Mouse (Mus musculus): ENCODE data around the gene Col4a4.
A peak's percentile ranks its signal among the peaks of the same experiment; 100 is the strongest.

The Col4a4 gene

GRCm38 (mm10) chr1:82586713-82587399 is at the start of gene Col4a4, which contains the start of gene Col4a3:
TSS of gene Col4a4 (minus strand) at chr1:82586849.
TSS of gene Col4a3 (plus strand) at chr1:82586921.
- DNase-seq = peak; percentile 86

GRCm38 (mm10) chr1:82636321-82636720 is 49.7 kb upstream of the Col4a4 start:
- DNase-seq = peak; percentile 74

GRCm38 (mm10) chr1:82635254-82635620 is 48.6 kb upstream of the Col4a4 start:
- DNase-seq = no peak

- peak; percentile 97 for DNase-seq
Observed at GRCm38 (mm10) chr1:82634545-82635253, 48.0 kb upstream of the Col4a4 start.

- peak; percentile 66 for DNase-seq
Observed at GRCm38 (mm10) chr1:82631169-82631792, 44.6 kb upstream of the Col4a4 start.

GRCm38 (mm10) chr1:82629495-82629894 is 42.8 kb upstream of the Col4a4 start:
- DNase-seq = no peak

GRCm38 (mm10) chr1:82627652-82628051 is 41.0 kb upstream of the Col4a4 start:
- DNase-seq = no peak

GRCm38 (mm10) chr1:82625474-82625873 is 38.8 kb upstream of the Col4a4 start:
- no peak for DNase-seq

- no peak for DNase-seq
Observed at GRCm38 (mm10) chr1:82624934-82625333, 38.3 kb upstream of the Col4a4 start.

GRCm38 (mm10) chr1:82619981-82620380 is 33.3 kb upstream of the Col4a4 start:
- peak; percentile 59 for DNase-seq

- DNase-seq = peak; percentile 85
Observed at GRCm38 (mm10) chr1:82618592-82618991, 31.9 kb upstream of the Col4a4 start.

GRCm38 (mm10) chr1:82618001-82618400 is 31.4 kb upstream of the Col4a4 start:
- DNase-seq = peak; percentile 84

- no peak for DNase-seq
Observed at GRCm38 (mm10) chr1:82612061-82612660, 25.5 kb upstream of the Col4a4 start.

- DNase-seq = peak; percentile 83
Observed at GRCm38 (mm10) chr1:82608646-82609262, 22.1 kb upstream of the Col4a4 start.

GRCm38 (mm10) chr1:82605856-82606255 is 19.2 kb upstream of the Col4a4 start:
- peak; percentile 89 for DNase-seq

- DNase-seq = no peak
Observed at GRCm38 (mm10) chr1:82605347-82605746, 18.7 kb upstream of the Col4a4 start.

- no peak for DNase-seq
Observed at GRCm38 (mm10) chr1:82603198-82603950, 16.7 kb upstream of the Col4a4 start.

GRCm38 (mm10) chr1:82596864-82597596 is 10.4 kb upstream of the Col4a4 start:
- peak; percentile 84 for DNase-seq

GRCm38 (mm10) chr1:82590266-82590665 is 3.6 kb upstream of the Col4a4 start:
- peak; percentile 92 for DNase-seq

GRCm38 (mm10) chr1:82585981-82586380 is 668 bp downstream of the Col4a4 start:
- DNase-seq = no peak

GRCm38 (mm10) chr1:82578320-82578719 is 8.3 kb downstream of the Col4a4 start:
- DNase-seq = peak; percentile 57

All from kidney, adult 9 months (tissue).